Mouse (Mus musculus): ENCODE measurements around the gene Syne2. TPM values are rescaled to one million over a fixed set of nuclear protein-coding genes. Genes with fewer than 3 reads are reported as not detected.

Gene Syne2
- polyA plus RNA-seq, 1 experiment from 2014 or later: 36.6 TPM

- peaks cover 24% of the 10 kb centered on the region for H3K4me1 ChIP-seq (ENCODE audit: control insufficient read depth, insufficient read depth, low read length)
- H3K27ac ChIP-seq (replicated peaks; ENCODE audit: low read depth, low read length): no peak overlapping the region
- no peaks in the 10 kb centered on the region for H3K9me3 ChIP-seq (ENCODE audit: control insufficient read depth, low read length)
- H3K27me3 ChIP-seq (replicated peaks; ENCODE audit: control insufficient read depth, insufficient read depth, low read length): no peaks in the 10 kb centered on the region
- no peak overlapping the region for H3K9ac ChIP-seq (ENCODE audit: low read depth, low read length)
- H3K4me3 ChIP-seq (ENCODE audit: low read depth, low read length): no peak overlapping the region
- ATAC-seq (ENCODE audit: low read depth) (no peak), DNase-seq (ENCODE audit: low spot score) (no peak)
- H3K4me2 ChIP-seq (ENCODE audit: low read depth, low read length): no peak overlapping the region
- H3K36me3 ChIP-seq (ENCODE audit: control insufficient read depth, insufficient read depth, low read length): peaks cover 7% of the 10 kb centered on the region; the same call in 1 of the 2 replicates
- 85% methylated on average over 5 of the region's 5 CpGs for WGBS
These were observed 252.5 kb downstream of the Syne2 start for GRCm38 (mm10) chr12:76070386-76070785.

- H3K9me3 ChIP-seq (ENCODE audit: control insufficient read depth, low read length): no peaks in the 10 kb centered on the region
- peak overlapping the region; percentile 69 for H3K9ac ChIP-seq (ENCODE audit: low read depth, low read length)
- H3K27me3 ChIP-seq (replicated peaks; ENCODE audit: control insufficient read depth, insufficient read depth, low read length): no peaks in the 10 kb centered on the region
- H3K27ac ChIP-seq (replicated peaks; ENCODE audit: low read depth, low read length): peak overlapping the region; percentile 86
- peak; percentile 88 for DNase-seq (ENCODE audit: low spot score)
- 12% methylated on average over 19 of the region's 19 CpGs for WGBS
- peak overlapping the region; percentile 46 for H3K4me3 ChIP-seq (ENCODE audit: low read depth, low read length)
- peaks cover 10% of the 10 kb centered on the region; the same call in 1 of the 2 replicates for H3K36me3 ChIP-seq (ENCODE audit: control insufficient read depth, insufficient read depth, low read length)
- ATAC-seq (ENCODE audit: low read depth): peak; percentile 88
- H3K4me2 ChIP-seq (ENCODE audit: low read depth, low read length): peak overlapping the region; percentile 48
- H3K4me1 ChIP-seq (ENCODE audit: control insufficient read depth, insufficient read depth, low read length): peaks cover 24% of the 10 kb centered on the region
These were observed 254.3 kb downstream of the Syne2 start for GRCm38 (mm10) chr12:76071935-76072849.

GRCm38 (mm10) chr12:76073066-76073826 lies 255.3 kb downstream of the Syne2 start:
- Histone ChIP-seq H3K4me2 (ENCODE audit: low read depth, low read length) (peak overlapping the region; percentile 48), H3K36me3 (ENCODE audit: control insufficient read depth, insufficient read depth, low read length) (peaks cover 10% of the 10 kb centered on the region; the same call in 1 of the 2 replicates), H3K4me3 (ENCODE audit: low read depth, low read length) (peak overlapping the region; percentile 46), H3K9ac (ENCODE audit: low read depth, low read length) (peak overlapping the region; percentile 51), H3K4me1 (ENCODE audit: control insufficient read depth, insufficient read depth, low read length) (peaks cover 24% of the 10 kb centered on the region), H3K27ac (replicated peaks; ENCODE audit: low read depth, low read length) (peak overlapping the region; percentile 86), H3K9me3 (ENCODE audit: control insufficient read depth, low read length) (no peaks in the 10 kb centered on the region), H3K27me3 (replicated peaks; ENCODE audit: control insufficient read depth, insufficient read depth, low read length) (no peaks in the 10 kb centered on the region)
- peak; percentile 46 for DNase-seq (ENCODE audit: low spot score)
- no peak for ATAC-seq (ENCODE audit: low read depth)
- 10% methylated on average over 13 of the region's 13 CpGs for WGBS

GRCm38 (mm10) chr12:76073981-76074380 lies 256.0 kb downstream of the Syne2 start:
- WGBS: 30% methylated on average over 7 of the region's 7 CpGs
- ATAC-seq (ENCODE audit: low read depth) (no peak), DNase-seq (ENCODE audit: low spot score) (no peak)
- Histone ChIP-seq H3K27me3 (replicated peaks; ENCODE audit: control insufficient read depth, insufficient read depth, low read length) (no peaks in the 10 kb centered on the region), H3K36me3 (ENCODE audit: control insufficient read depth, insufficient read depth, low read length) (peaks cover 14% of the 10 kb centered on the region; the same call in 1 of the 2 replicates), H3K9me3 (ENCODE audit: control insufficient read depth, low read length) (no peaks in the 10 kb centered on the region), H3K9ac (ENCODE audit: low read depth, low read length) (0 out of 2 replicates have a peak overlapping the region, but pooled peaks have one; percentile 40), H3K4me3 (ENCODE audit: low read depth, low read length) (peak overlapping the region; percentile 14; the same call in 1 of the 2 replicates), H3K27ac (replicated peaks; ENCODE audit: low read depth, low read length) (0 out of 2 replicates have a peak overlapping the region, but pooled peaks have one; percentile 0), H3K4me1 (ENCODE audit: control insufficient read depth, insufficient read depth, low read length) (peaks cover 24% of the 10 kb centered on the region), H3K4me2 (ENCODE audit: low read depth, low read length) (peak overlapping the region; percentile 48)

GRCm38 (mm10) chr12:76080876-76081556 lies 263.1 kb downstream of the Syne2 start:
- 32% methylated on average over 14 of the region's 14 CpGs for WGBS
- Histone ChIP-seq H3K4me3 (ENCODE audit: low read depth, low read length) (peak overlapping the region; percentile 30), H3K4me2 (ENCODE audit: low read depth, low read length) (peak overlapping the region; percentile 56), H3K36me3 (ENCODE audit: control insufficient read depth, insufficient read depth, low read length) (peaks cover 7% of the 10 kb centered on the region), H3K4me1 (ENCODE audit: control insufficient read depth, insufficient read depth, low read length) (peaks cover 12% of the 10 kb centered on the region), H3K27ac (replicated peaks; ENCODE audit: low read depth, low read length) (no peak overlapping the region; the same call in 1 of the 2 replicates), H3K9me3 (ENCODE audit: control insufficient read depth, low read length) (no peaks in the 10 kb centered on the region), H3K9ac (ENCODE audit: low read depth, low read length) (peak overlapping the region; percentile 35; the same call in 1 of the 2 replicates), H3K27me3 (replicated peaks; ENCODE audit: control insufficient read depth, insufficient read depth, low read length) (no peaks in the 10 kb centered on the region)
- peak; percentile 36 for DNase-seq (ENCODE audit: low spot score)
- ATAC-seq (ENCODE audit: low read depth): peak; percentile 15; the same call in 1 of the 2 replicates

GRCm38 (mm10) chr12:76081557-76082211 lies 263.8 kb downstream of the Syne2 start:
- H3K9ac ChIP-seq (ENCODE audit: low read depth, low read length): peak overlapping the region; percentile 35; the same call in 1 of the 2 replicates
- DNase-seq (ENCODE audit: low spot score): peak; percentile 60

GRCm38 (mm10) chr12:76085066-76085465 lies 267.1 kb downstream of the Syne2 start:
- WGBS: 59% methylated on average over 9 of the region's 9 CpGs
- Histone ChIP-seq H3K36me3 (ENCODE audit: control insufficient read depth, insufficient read depth, low read length) (no peaks in the 10 kb centered on the region; the same call in 1 of the 2 replicates), H3K9me3 (ENCODE audit: control insufficient read depth, low read length) (no peaks in the 10 kb centered on the region), H3K4me1 (ENCODE audit: control insufficient read depth, insufficient read depth, low read length) (peaks cover 12% of the 10 kb centered on the region), H3K9ac (ENCODE audit: low read depth, low read length) (no peak overlapping the region), H3K4me2 (ENCODE audit: low read depth, low read length) (no peak overlapping the region), H3K27me3 (replicated peaks; ENCODE audit: control insufficient read depth, insufficient read depth, low read length) (no peaks in the 10 kb centered on the region), H3K27ac (replicated peaks; ENCODE audit: low read depth, low read length) (no peak overlapping the region), H3K4me3 (ENCODE audit: low read depth, low read length) (no peak overlapping the region)
- ATAC-seq (ENCODE audit: low read depth) (no peak), DNase-seq (ENCODE audit: low spot score) (no peak)

More at GRCm38 (mm10) chr12:76081557-76082211, 263.8 kb downstream of the Syne2 start:
- 10% methylated on average over 22 of the region's 22 CpGs for whole genome bisulfite sequencing
- Histone ChIP-seq H3K36me3 (ENCODE audit: control insufficient read depth, insufficient read depth, low read length) (peaks cover 7% of the 10 kb centered on the region), H3K9me3 (ENCODE audit: control insufficient read depth, low read length) (no peaks in the 10 kb centered on the region), H3K27me3 (replicated peaks; ENCODE audit: control insufficient read depth, insufficient read depth, low read length) (no peaks in the 10 kb centered on the region), H3K4me2 (ENCODE audit: low read depth, low read length) (peak overlapping the region; percentile 56), H3K4me1 (ENCODE audit: control insufficient read depth, insufficient read depth, low read length) (peaks cover 12% of the 10 kb centered on the region), H3K4me3 (ENCODE audit: low read depth, low read length) (peak overlapping the region; percentile 30), H3K27ac (replicated peaks; ENCODE audit: low read depth, low read length) (no peak overlapping the region; the same call in 1 of the 2 replicates)
- peak; percentile 79 for ATAC-seq (ENCODE audit: low read depth)
